Mouse (Mus musculus) brain, embryonic 18.5 days (tissue): ENCODE data around the gene Alg2.

Experiments used
- DNase-seq: peaks from one replicate; pipeline ENCODE4 v3.0.0-alpha.2; 2012; ENCODE audit warnings: low read depth, low spot score

Gene Alg2

DNA sequence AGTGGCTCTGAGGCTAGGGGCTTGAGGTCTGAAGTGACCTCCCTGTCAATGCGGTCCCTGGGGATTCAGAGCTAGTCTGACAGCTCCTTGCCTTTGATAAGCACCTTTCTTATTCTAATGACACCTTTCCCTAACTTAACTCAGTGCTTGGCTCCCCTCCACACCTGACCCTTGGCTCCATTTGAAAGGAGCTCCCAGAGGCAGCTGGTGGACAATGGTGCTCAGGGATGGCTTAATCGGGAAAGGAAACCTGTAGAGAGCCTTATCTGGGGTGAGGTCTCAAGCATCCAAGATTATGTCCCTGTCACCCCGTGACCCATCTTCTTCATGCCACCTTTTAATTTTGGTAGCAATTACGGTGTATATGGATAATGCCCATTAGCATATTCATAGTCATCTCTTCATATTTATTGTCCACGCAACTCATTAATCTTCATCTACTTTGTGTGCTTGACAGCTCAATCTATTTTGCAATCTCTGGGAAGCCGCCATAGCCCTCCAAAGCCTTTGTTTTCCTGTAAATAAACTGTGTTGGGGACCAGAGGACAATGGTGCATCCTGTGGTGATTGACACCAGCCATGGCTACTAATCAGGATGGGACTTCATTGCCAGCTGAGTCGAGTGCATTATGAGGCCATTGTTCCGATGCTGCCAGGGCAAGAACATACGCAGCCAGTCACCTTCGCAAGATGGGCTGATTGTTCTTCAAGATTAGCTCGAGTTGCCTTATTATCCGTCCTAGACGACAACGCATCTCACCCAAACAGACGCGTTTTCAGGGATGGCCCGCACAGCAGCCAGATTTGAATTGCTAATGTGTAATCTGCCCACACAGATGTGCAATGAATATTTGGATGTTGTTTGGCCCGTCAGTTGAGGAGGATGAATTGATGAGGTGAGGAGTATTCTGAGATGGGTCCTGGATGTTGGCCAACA, 24.3 kb downstream of the Alg2 start:
- DNase-seq: no peak

- DNase-seq: no peak
Observed at GRCm38 (mm10) chr4:47449116-47449515, 25.0 kb downstream of the Alg2 start.

GRCm38 (mm10) chr4:47448526-47448925, 25.6 kb downstream of the Alg2 start:
- DNase-seq: no peak

GRCm38 (mm10) chr4:47440951-47441350, 33.2 kb downstream of the Alg2 start:
- DNase-seq: no peak

DNA sequence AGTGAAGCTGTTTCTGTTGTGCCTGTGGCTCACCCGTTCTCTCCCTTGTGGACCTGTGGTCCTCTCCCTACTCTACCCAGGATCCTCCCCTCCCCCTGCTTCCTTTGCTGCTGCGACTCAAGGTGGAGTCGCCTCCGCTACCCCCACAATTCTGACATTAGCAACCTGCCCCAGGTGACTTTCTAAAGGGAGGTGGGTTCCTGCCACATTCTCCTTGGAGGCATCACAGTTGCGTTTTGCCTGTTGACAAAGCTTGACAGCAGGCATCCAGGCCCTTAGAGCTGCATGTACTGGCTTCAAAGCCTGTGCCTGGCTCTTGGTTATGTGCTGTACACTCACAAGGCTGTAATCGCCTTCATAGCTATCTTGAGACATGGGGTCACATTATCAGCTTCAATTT, 35.2 kb downstream of the Alg2 start:
- no peak for DNase-seq

DNA sequence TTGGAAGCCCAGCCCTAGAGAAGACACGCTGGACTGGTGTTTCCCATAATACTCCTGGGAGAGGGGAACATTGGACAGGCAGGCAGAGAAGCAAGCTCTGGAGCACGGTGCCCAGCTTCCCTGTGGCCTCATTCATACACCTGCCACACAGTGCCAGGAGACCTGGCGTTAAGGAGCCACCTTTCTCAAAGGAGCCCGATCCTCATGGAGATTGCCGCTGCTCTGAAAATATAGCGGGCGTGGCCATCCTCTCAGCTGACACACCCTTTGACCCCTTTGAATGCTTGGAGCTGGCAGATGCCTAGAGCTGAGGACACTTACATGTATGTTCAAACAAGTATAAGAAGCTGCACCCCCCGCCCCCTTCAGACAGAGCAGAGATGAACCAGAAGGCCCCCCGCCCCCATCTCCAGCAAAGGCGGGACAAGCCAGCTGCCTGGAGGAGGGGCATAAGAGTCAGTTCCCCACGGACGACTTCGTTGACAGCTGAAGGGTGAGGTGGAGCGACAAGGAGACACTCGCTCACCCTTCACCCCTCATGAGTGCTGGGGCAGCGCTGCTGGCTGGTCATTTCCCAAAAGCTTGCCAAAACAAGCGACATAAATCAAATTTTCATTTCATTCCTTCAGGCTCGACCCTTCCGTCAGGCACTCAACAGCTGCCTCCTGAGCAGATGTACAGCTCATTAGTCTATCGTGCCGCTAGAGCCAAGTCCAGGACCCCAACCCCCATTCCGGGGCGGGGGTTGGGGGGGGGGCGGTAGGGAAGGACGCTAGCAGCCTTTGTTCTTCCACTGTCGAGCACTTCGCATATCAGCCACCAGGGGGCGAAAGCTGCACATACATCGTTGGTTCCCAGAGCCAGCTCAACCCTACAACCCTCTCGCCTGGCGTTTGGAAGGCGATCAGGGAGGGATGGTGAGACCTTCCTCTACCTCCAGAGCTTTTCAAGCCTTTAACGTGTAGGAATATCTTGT, 36.5 kb downstream of the Alg2 start:
- peak; percentile 84 for DNase-seq

- DNase-seq: no peak
Observed at GRCm38 (mm10) chr4:47435566-47436360, 38.4 kb downstream of the Alg2 start.

DNA sequence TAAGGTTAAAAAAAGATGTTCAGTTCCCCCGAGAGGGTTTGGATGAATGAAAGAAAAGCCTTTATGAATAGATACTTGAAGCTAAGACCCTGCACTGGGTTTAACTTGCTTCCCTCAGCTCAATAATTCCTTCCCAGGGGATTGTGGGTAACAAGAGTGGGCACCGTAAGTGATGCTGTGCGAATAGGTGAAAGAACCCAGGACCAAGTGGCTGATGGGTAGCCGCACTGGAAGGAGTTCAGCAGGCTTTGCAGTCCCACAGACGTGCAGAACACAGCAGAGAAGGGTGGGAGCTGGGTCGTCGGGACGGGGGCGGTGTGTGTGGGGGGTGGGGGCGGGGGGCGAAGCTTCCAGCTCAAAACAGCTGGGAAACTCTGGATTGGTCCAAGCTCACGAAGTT, 39.0 kb downstream of the Alg2 start:
- DNase-seq: no peak

DNA sequence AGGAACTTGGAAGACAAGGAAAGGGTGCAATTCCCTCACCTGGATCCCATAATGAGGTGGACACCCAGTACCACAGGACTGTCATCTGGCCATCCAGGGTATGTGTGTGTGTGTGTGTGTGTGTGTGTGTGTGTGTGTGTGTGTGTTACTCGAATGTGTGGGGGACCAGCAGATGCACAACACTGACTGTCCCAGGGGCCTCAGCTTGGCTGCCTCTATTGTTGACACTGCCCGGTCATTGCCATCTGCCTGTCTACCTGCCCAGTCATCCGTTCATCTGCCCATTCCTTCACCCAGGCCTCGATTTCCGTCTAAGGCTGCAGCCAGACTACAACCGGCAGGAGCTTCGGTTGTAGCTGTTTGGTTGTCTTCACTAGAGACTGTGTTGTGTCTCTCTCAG, 41.4 kb downstream of the Alg2 start:
- DNase-seq: no peak

- no peak for DNase-seq
Observed at GRCm38 (mm10) chr4:47431081-47431480, 43.1 kb downstream of the Alg2 start.

- DNase-seq: no peak
Observed at GRCm38 (mm10) chr4:47430557-47430956, 43.6 kb downstream of the Alg2 start.

DNA sequence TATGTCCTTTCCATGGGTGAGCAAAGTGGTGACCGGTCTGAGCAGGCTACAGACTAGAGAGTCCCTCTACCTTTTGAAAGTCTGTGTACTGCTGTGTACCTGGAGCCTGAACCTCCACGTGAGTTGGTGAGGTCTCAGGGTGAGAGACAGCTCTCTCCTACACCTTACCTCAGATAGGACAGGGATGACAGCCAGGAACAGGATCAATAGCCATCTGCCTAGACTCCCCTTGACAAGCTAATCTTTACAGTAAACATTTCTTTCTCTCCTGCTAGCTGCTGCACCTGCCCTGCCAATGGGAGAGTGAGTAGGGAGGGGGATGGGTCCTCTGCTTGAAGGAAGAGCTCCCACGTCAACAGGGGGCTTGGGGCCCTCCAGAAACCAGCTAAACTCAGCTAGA, 46.5 kb downstream of the Alg2 start:
- DNase-seq: no peak

DNA sequence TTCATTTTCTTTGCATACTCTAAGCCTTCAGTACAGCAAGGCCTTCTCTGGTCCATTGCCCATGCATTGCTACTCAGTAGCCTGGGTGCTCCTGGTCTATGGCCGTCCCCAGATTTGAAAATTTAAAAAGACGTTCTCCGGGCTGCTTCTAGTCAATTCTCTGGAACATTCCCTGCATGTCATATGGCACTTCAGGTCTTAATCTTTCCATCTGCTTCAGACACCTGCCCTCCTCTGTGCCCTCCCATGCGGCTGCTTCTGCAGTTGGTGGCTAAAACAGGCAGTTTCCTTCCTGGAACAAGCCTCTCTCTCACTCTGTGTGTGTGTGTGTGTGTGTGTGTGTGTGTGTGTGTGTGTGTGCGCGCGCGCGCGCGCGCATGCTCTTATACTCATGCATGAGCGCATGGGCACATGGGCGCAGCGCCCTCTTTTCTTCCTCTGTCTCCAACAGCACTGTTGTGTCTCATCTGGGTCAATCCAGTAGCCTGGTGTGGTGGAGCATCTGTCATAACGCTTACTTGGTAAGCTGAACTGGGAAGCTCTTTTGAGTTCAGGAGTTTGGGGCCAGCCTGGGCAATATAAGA, 48.8 kb downstream of the Alg2 start:
- DNase-seq: no peak

- no peak for DNase-seq
Observed at GRCm38 (mm10) chr4:47424376-47424775, 49.8 kb downstream of the Alg2 start.

DNA sequence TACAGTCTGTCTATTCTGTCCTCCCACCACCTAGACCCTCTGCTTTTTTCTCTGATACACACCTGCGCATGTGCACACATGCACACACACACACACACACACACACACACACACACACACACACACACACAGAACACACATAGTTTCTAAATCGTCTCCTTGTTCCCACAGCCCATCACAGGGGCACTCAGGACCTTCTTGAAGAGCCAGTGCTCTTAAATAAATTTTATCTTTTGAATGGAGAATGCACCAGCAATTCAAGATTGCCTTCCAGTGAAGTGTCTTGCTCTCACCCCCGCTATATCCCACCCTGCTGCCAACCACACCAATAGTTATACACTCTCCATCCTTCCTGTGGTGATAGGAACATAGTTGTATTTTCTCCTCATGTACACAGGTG, 51.2 kb downstream of the Alg2 start:
- DNase-seq: no peak

GRCm38 (mm10) chr4:47422194-47422593, 51.9 kb downstream of the Alg2 start:
- no peak for DNase-seq

- no peak for DNase-seq
Observed at GRCm38 (mm10) chr4:47420191-47420590, 53.9 kb downstream of the Alg2 start.

DNA sequence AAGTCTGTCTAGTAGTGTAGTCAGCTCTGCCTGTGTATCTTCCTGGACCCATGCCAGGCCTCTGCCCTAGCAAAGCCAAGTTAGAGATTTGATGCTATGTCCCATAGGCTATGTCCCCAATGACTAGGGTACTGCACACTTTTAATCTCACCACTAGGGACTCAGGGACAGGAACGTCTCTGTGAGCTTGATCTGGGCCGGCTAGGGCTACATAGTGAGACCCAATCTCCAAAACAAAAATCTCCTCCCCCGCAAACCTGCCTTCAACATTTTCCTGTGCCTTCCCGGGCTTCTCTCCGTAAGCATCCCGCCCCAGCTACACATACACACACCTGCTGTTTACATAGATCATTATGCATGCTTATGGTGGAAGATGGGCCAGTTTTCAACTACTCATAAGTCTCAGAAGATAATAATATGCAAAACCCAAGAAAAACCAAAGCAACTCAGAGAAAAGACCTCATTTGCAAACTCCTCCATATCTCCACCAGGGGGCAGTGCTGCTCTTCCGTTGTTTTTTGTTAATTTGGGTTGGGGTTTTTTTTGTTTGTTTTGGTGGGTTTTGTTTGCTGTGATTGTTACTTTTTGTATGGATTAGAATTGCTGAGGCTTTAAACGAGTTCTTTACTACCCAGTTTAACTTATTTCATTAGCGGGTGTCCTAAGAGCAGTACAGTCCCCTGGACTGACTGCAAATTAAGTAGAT, 54.7 kb downstream of the Alg2 start:
- DNase-seq: peak; percentile 34

GRCm38 (mm10) chr4:47417871-47418270, 56.3 kb downstream of the Alg2 start:
- no peak for DNase-seq
